Mouse (Mus musculus) megakaryocyte, embryonic 14.5 days (primary cell): ENCODE results near the gene Dnm3.

Source experiments
- FLI1 ChIP-seq: IDR thresholded peaks from 2 replicates; pipeline ENCODE4 v1.6.1; 2012; ENCODE audit warnings: low read length, inconsistent platforms, mixed read lengths
- GATA1 ChIP-seq: IDR thresholded peaks from 3 replicates; pipeline ENCODE4 v1.6.1; 2012; ENCODE audit warnings: mixed read lengths, low read length, inconsistent platforms, borderline replicate concordance

- TF ChIP-seq GATA1 (no peak), FLI1 (no peak)
These were observed 277.4 kb downstream of the Dnm3 start for GRCm38 (mm10) chr1:162200446-162200845.
